ENCODE assay signal across 11 mouse cellular contexts in the genomic region with DNA sequence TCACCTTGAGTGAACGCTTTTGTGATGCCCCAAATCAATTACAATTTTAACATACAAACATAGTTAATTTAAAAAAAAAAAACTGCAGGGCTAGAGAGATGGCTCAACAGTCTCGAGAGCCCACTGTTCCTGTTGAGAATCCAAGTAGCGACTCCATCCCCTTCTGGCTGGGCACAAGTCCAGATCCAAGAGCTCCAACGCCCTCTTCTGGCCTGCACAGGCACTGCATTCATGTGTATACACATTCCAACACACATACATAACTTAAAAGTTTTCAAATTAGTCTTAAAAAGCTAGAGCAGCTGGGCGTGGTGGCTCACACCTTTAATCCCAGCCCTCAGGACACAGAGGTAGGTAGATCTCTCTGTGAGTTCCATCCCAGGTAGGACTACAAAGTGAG. TPM values are rescaled to one million over a fixed set of nuclear protein-coding genes. Genes with fewer than 3 reads are reported as not detected.
DNase-seq lines count a peak whose midpoint lies in the region; ATAC-seq and TF ChIP-seq lines count a peak whose summit lies in the region.
"Had no signal": no experiment of that assay in that cellular context is flagged by ENCODE, and none has a peak within 500 bp of the region (broad histone marks: within the 10 kb centered on the region; RNA-seq: fewer than 3 reads in every experiment).

No protein-coding gene starts in this region.

- peak; percentile 19; the same call in 1 of the 2 replicates for TF ChIP-seq CTCF in cerebellum, adult 2 months (IDR thresholded peaks at IDR 0.05; ENCODE audit: borderline replicate concordance, insufficient read depth, low read depth, low read length)
- peak; percentile 38; the same call in 1 of the 2 replicates for TF ChIP-seq CTCF in liver, adult 2 months (IDR thresholded peaks at IDR 0.05; ENCODE audit: low read depth, low read length)
- TF ChIP-seq CTCF in E14TG2a.4 (conservative IDR thresholded peaks at IDR 0.05; ENCODE audit: low read length) = peak; percentile 78

- WGBS in cerebellum, adult 2 months = 49% methylated on average over 5 of the region's 5 CpGs
- WGBS in liver, adult 2 months = 71% methylated on average over 5 of the region's 5 CpGs
- WGBS in liver, embryonic 11.5 days = 58% methylated on average over 5 of the region's 5 CpGs
- 65% methylated on average over 5 of the region's 5 CpGs for WGBS in limb, embryonic 10.5 days

- no peak for TF ChIP-seq POLR2A in cerebellum, adult 2 months (IDR thresholded peaks at IDR 0.05; ENCODE audit: borderline replicate concordance, insufficient read depth, low read length)
- TF ChIP-seq POLR2A in liver, adult 2 months (IDR thresholded peaks at IDR 0.05; ENCODE audit: extremely low read depth, insufficient read depth, low read length) = no peak

- no peaks in the 10 kb centered on the region for H3K9me3 ChIP-seq in liver, embryonic 11.5 days (ENCODE audit: control insufficient read depth, low read length)
- peaks cover 4% of the 10 kb centered on the region for H3K9me3 ChIP-seq in E14TG2a.4 (ENCODE audit: low read length)
- H3K9me3 ChIP-seq in limb, embryonic 10.5 days (replicated peaks) = no peaks in the 10 kb centered on the region
- H3K9me3 ChIP-seq: limb, embryonic 15.5 days had no signal

- intact Hi-C loops in gastrocnemius, postnatal 14 days (cut with DNase I; ENCODE audit: low total_unique reads) = no loop called here

- H3K27me3 ChIP-seq in cerebellum, adult 2 months (ENCODE audit: control insufficient read depth, insufficient read depth, low read length) = no peaks in the 10 kb centered on the region
- H3K27me3 ChIP-seq in liver, adult 2 months (ENCODE audit: control insufficient read depth, insufficient read depth, low read length) = no peaks in the 10 kb centered on the region
- H3K27me3 ChIP-seq in liver, embryonic 11.5 days (replicated peaks; ENCODE audit: control insufficient read depth, insufficient read depth, low read length) = no peaks in the 10 kb centered on the region
- no peaks in the 10 kb centered on the region for H3K27me3 ChIP-seq in E14TG2a.4 (ENCODE audit: insufficient read depth, low read length)
- no peaks in the 10 kb centered on the region for H3K27me3 ChIP-seq in limb, embryonic 10.5 days (ENCODE audit: low read depth, poor library complexity, severe bottlenecking)
- H3K27me3 ChIP-seq: limb, embryonic 15.5 days had no signal

- H3K79me2 ChIP-seq in liver, adult 2 months (ENCODE audit: control insufficient read depth, insufficient read depth, low read length) = no peaks in the 10 kb centered on the region

- H3K36me3 ChIP-seq in liver, adult 2 months (ENCODE audit: control insufficient read depth, insufficient read depth, low read length) = no peaks in the 10 kb centered on the region
- no peaks in the 10 kb centered on the region for H3K36me3 ChIP-seq in liver, embryonic 11.5 days (ENCODE audit: control insufficient read depth, insufficient read depth, low read length)
- no peaks in the 10 kb centered on the region for H3K36me3 ChIP-seq in E14TG2a.4 (ENCODE audit: insufficient read depth, low read length)
- no peaks in the 10 kb centered on the region for H3K36me3 ChIP-seq in limb, embryonic 10.5 days
- H3K36me3 ChIP-seq: limb, embryonic 15.5 days had no signal

- DNase-seq in cerebellum, adult 2 months = no peak
- DNase-seq in cerebellum, adult 11 months = no peak
- no peak for DNase-seq in liver, adult 2 months (ENCODE audit: extremely low read depth, low read depth, low spot score)
- DNase-seq in liver, embryonic 11.5 days (ENCODE audit: low spot score) = no peak
- DNase-seq in limb, embryonic 10.5 days (ENCODE audit: low spot score) = peak; percentile 47
- no peak for DNase-seq in gastrocnemius, postnatal 14 days
- DNase-seq in adrenal gland, postnatal 4 days (ENCODE audit: low spot score in 2 of 2) = no peak
- DNase-seq: adrenal gland, postnatal 10 days; right cerebral cortex, postnatal 25 days had no signal

- ATAC-seq in liver, embryonic 11.5 days (replicated peaks; ENCODE audit: low FRiP score) = no peak

- H3K9ac ChIP-seq in liver, adult 2 months (ENCODE audit: low read depth, low read length) = no peak overlapping the region
- H3K9ac ChIP-seq in liver, embryonic 11.5 days (ENCODE audit: low read depth, low read length) = no peak overlapping the region
- H3K9ac ChIP-seq: limb, embryonic 15.5 days had no signal

- H3K4me1 ChIP-seq in cerebellum, adult 2 months (ENCODE audit: control insufficient read depth, insufficient read depth, low read length) = no peaks in the 10 kb centered on the region
- H3K4me1 ChIP-seq in liver, adult 2 months (ENCODE audit: control insufficient read depth, insufficient read depth, low read length) = no peaks in the 10 kb centered on the region
- no peaks in the 10 kb centered on the region for H3K4me1 ChIP-seq in liver, embryonic 11.5 days (replicated peaks; ENCODE audit: control insufficient read depth, insufficient read depth, low read length)
- H3K4me1 ChIP-seq in E14TG2a.4 (replicated peaks; ENCODE audit: low read depth, low read length) = peaks cover 78% of the 10 kb centered on the region
- H3K4me1 ChIP-seq in limb, embryonic 10.5 days = peaks cover 6% of the 10 kb centered on the region; the same call in 1 of the 2 replicates

- no peak overlapping the region for H3K4me2 ChIP-seq in liver, embryonic 11.5 days
- H3K4me2 ChIP-seq: limb, embryonic 15.5 days had no signal

- H3K27ac ChIP-seq in cerebellum, adult 2 months (ENCODE audit: insufficient read depth, low read length) = no peak overlapping the region
- no peak overlapping the region for H3K27ac ChIP-seq in liver, adult 2 months (replicated peaks; ENCODE audit: insufficient read depth, low read depth, low read length)
- no peak overlapping the region for H3K27ac ChIP-seq in liver, embryonic 11.5 days (ENCODE audit: low read depth, low read length)
- H3K27ac ChIP-seq in limb, embryonic 10.5 days = no peak overlapping the region
- H3K27ac ChIP-seq: limb, embryonic 15.5 days had no signal

- no peak overlapping the region for H3K4me3 ChIP-seq in cerebellum, adult 2 months (replicated peaks; ENCODE audit: insufficient read depth, low read depth, low read length)
- no peak overlapping the region for H3K4me3 ChIP-seq in liver, adult 2 months (ENCODE audit: insufficient read depth, low read depth, low read length)
- H3K4me3 ChIP-seq in liver, embryonic 11.5 days (ENCODE audit: low read depth, low read length) = no peak overlapping the region
- no peak overlapping the region for H3K4me3 ChIP-seq in E14TG2a.4 (replicated peaks; ENCODE audit: low read length)
- H3K4me3 ChIP-seq in limb, embryonic 10.5 days = no peak overlapping the region
- H3K4me3 ChIP-seq: limb, embryonic 15.5 days had no signal

RNA-seq across cellular contexts. Expression of gene Psmg1, which starts 34.1 kb away (rescaled TPM):
- polyA plus RNA-seq in cerebellum, adult 2 months (2012; rRNA removed) = 28.8 and 29.3 TPM in 2 replicates
- total RNA-seq in liver, adult 2 months (2014; rRNA removed) = 39.2 and 42.5 TPM in 2 replicates
- polyA plus RNA-seq in liver, adult 2 months (2012; rRNA removed) = 21.4 and 23.8 TPM in 2 replicates
- 127 and 132 TPM in 2 replicates for polyA plus RNA-seq in liver, embryonic 11.5 days (2014; fragmentation: Nextera tagmentation; extraction: Ambion mirVana)
- 139 and 149 TPM in 2 replicates for polyA plus RNA-seq in limb, embryonic 10.5 days (2016; fragmentation: Nextera tagmentation; extraction: Ambion mirVana)
- total RNA-seq in gastrocnemius, postnatal 14 days (2021) = 10 to 100 TPM; 12.2 to 12.8 TPM
- total RNA-seq in adrenal gland, postnatal 4 days (2021) = 10 to 100 TPM; 37.9 to 40.5 TPM

Comparison
In these comparisons a context has a peak if more than half of its experiments do, and no peak if none do; other contexts are left out.
1. CTCF ChIP-seq: peak in every context shown above with its lines; median percentile 78 in E14TG2a.4; 38 in liver, adult 2 months; 19 in cerebellum, adult 2 months.